Mouse (Mus musculus): Measurements from ENCODE around the gene Tsga13. TPM values are rescaled to one million over a fixed set of nuclear protein-coding genes. Genes with fewer than 3 reads are reported as not detected.

Gene Tsga13
- not detected in 2 replicates for polyA plus RNA-seq (2012; rRNA removed)

DNA sequence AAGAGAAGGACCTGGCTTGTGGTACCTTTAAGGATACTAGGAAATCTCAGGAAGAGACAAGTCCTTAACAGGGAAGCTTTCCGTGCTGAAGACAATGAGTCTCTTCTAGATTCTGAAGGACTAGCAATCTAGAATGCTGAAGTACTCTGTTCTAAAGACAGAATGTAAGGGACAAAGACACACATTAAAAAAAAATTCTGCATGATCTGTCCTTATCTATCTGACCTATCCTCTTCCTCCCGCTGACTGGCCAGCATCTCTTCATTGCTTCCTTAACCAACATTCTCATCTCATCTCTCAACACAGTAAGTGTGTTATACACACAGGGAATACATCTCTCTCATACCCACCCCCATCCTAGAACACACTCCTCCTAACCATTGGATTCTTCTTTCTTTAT is at the start of gene Tsga13:
TSS of gene Tsga13 (minus strand) at position 101 of the 400 bp plus-strand sequence.
- 77% methylated on average over 2 of the region's 2 CpGs for WGBS

GRCm38 (mm10) chr6:30958736-30959540 is 43.6 kb upstream of the Tsga13 start, which contains the start of gene Klf14:
TSS of gene Klf14 (minus strand) at chr6:30959078.
- H3K4me1 ChIP-seq (ENCODE audit: control insufficient read depth, insufficient read depth, insufficient read length, low read length) = no peaks in the 10 kb centered on the region
- WGBS = under 1% methylated on average over 75 of the region's 75 CpGs
- TF ChIP-seq POLR2A (IDR thresholded peaks at IDR 0.05; ENCODE audit: low read depth, low read length) (no peak), CTCF (IDR thresholded peaks at IDR 0.05; ENCODE audit: extremely low read depth, insufficient read length, insufficient replicate concordance, low read depth, low read length) (no peak)
- peak within 1 kb of the TSS; percentile 50 for H3K4me3 ChIP-seq (ENCODE audit: low read depth, low read length)
- H3K27me3 ChIP-seq (ENCODE audit: control insufficient read depth, insufficient read depth, low read length) = peaks cover 31% of the 10 kb centered on the region
- H3K27ac ChIP-seq (ENCODE audit: insufficient read depth, low read depth, low read length) = no peak within 1 kb of the TSS
- no peaks in the 10 kb centered on the region for H3K36me3 ChIP-seq (ENCODE audit: control insufficient read depth, insufficient read depth, low read length)

More for the DNA sequence above, at the start of gene Tsga13:
- Histone ChIP-seq H3K27me3 (ENCODE audit: control insufficient read depth, insufficient read depth, low read length) (no peaks in the 10 kb centered on the region), H3K27ac (ENCODE audit: insufficient read depth, low read depth, low read length) (no peak within 1 kb of the TSS), H3K4me3 (ENCODE audit: low read depth, low read length) (no peak within 1 kb of the TSS), H3K36me3 (ENCODE audit: control insufficient read depth, insufficient read depth, low read length) (no peaks in the 10 kb centered on the region), H3K4me1 (ENCODE audit: control insufficient read depth, insufficient read depth, insufficient read length, low read length) (no peaks in the 10 kb centered on the region)
- TF ChIP-seq CTCF (IDR thresholded peaks at IDR 0.05; ENCODE audit: extremely low read depth, insufficient read length, insufficient replicate concordance, low read depth, low read length) = no peak
- TF ChIP-seq POLR2A (IDR thresholded peaks at IDR 0.05; ENCODE audit: low read depth, low read length) = no peak

DNA sequence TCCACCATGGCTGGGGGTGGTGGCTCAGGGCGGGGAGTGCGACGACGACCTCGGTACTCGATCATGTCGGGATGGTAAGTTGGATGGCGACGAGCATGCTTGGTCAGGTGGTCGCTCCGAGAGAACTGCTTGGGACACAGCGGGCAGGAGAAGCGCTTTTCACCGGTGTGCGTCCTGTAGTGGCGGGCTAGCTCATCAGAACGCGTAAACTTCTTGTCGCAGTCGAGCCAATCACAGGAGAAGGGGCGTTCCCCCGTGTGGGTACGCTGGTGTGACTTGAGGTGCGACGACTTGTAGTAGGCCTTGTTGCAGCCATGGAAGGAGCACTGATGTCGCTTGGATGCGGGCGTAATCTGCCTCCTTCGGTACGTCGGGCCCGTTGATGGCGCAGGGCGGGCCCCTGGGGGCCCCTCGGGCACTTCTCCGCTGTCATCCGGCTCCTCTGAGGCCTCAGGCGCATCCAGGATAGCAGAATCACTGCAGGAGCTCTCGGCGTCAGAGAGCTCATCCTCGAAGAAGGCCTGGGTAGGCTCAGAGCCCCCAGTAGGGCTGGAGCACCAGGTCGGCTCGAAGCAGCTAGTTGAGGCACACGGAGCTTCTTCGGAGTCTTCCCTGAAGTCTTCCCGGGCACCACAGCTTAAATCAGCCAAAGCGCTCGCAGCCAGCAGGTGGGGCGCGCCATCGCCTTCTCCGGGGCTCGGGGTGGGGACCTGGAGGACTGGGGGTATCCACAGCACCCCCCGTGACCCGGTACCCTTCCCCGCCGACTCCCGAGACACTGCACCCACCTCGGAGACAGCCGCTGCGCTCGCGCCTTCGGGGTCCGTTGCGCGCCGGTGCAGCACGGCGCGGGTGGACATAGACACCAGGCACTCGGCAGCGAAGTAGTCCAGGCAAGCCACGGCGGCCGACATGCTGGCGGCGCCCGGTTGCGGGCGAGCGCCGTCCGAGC is 42.7 kb upstream of the Tsga13 start:
- peak overlapping the region; percentile 50 for H3K4me3 ChIP-seq (ENCODE audit: low read depth, low read length)
- H3K27ac ChIP-seq (ENCODE audit: insufficient read depth, low read depth, low read length) = no peak overlapping the region

DNA sequence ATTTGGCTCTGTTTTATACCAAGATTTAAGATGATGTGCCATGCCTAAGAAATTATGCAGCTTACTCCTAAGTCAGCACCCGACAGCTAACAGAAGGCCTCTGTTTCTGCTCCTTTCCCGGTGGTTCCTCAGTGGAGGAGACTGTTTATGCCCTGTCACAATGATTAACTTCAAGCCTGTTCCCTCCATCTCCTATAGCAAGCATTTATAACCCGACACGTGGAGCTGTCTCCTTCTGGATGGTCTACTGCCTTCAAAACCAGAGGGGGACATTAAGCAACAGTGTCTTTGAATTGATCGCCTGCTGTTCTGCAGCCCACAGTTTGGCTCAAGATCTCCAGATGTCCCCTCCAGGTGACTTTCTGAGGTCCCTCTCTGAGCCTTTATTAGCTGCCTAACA is 23.9 kb upstream of the Tsga13 start:
- 66% methylated on average over 5 of the region's 5 CpGs for WGBS
- no peaks in the 10 kb centered on the region for H3K36me3 ChIP-seq (ENCODE audit: control insufficient read depth, insufficient read depth, low read length)
- no peaks in the 10 kb centered on the region for H3K27me3 ChIP-seq (ENCODE audit: control insufficient read depth, insufficient read depth, low read length)
- no peaks in the 10 kb centered on the region for H3K4me1 ChIP-seq (ENCODE audit: control insufficient read depth, insufficient read depth, insufficient read length, low read length)
- TF ChIP-seq CTCF (IDR thresholded peaks at IDR 0.05; ENCODE audit: extremely low read depth, insufficient read length, insufficient replicate concordance, low read depth, low read length) (no peak), POLR2A (IDR thresholded peaks at IDR 0.05; ENCODE audit: low read depth, low read length) (no peak)
- no peak overlapping the region for H3K27ac ChIP-seq (ENCODE audit: insufficient read depth, low read depth, low read length)
- no peak overlapping the region for H3K4me3 ChIP-seq (ENCODE audit: low read depth, low read length)

More for the DNA sequence above, 42.7 kb upstream of the Tsga13 start:
- Histone ChIP-seq H3K36me3 (ENCODE audit: control insufficient read depth, insufficient read depth, low read length) (no peaks in the 10 kb centered on the region), H3K27me3 (ENCODE audit: control insufficient read depth, insufficient read depth, low read length) (peaks cover 31% of the 10 kb centered on the region), H3K4me1 (ENCODE audit: control insufficient read depth, insufficient read depth, insufficient read length, low read length) (no peaks in the 10 kb centered on the region)
- TF ChIP-seq POLR2A (IDR thresholded peaks at IDR 0.05; ENCODE audit: low read depth, low read length) (no peak), CTCF (IDR thresholded peaks at IDR 0.05; ENCODE audit: extremely low read depth, insufficient read length, insufficient replicate concordance, low read depth, low read length) (no peak)
- WGBS = 7% methylated on average over 84 of the region's 84 CpGs

GRCm38 (mm10) chr6:30922821-30923220 is 7.4 kb upstream of the Tsga13 start:
- H3K27me3 ChIP-seq (ENCODE audit: control insufficient read depth, insufficient read depth, low read length) = peaks cover 3% of the 10 kb centered on the region; the same call in 1 of the 2 replicates
- no peak for TF ChIP-seq CTCF (IDR thresholded peaks at IDR 0.05; ENCODE audit: extremely low read depth, insufficient read length, insufficient replicate concordance, low read depth, low read length)
- TF ChIP-seq POLR2A (IDR thresholded peaks at IDR 0.05; ENCODE audit: low read depth, low read length) = no peak
- WGBS = 43% methylated on average over 2 of the region's 2 CpGs
- H3K27ac ChIP-seq (ENCODE audit: insufficient read depth, low read depth, low read length) = no peak overlapping the region
- H3K4me1 ChIP-seq (ENCODE audit: control insufficient read depth, insufficient read depth, insufficient read length, low read length) = 0 out of 2 replicates have a peak, but pooled peaks cover 2% of the 10 kb centered on the region
- no peak overlapping the region for H3K4me3 ChIP-seq (ENCODE audit: low read depth, low read length)
- no peaks in the 10 kb centered on the region for H3K36me3 ChIP-seq (ENCODE audit: control insufficient read depth, insufficient read depth, low read length)

DNA sequence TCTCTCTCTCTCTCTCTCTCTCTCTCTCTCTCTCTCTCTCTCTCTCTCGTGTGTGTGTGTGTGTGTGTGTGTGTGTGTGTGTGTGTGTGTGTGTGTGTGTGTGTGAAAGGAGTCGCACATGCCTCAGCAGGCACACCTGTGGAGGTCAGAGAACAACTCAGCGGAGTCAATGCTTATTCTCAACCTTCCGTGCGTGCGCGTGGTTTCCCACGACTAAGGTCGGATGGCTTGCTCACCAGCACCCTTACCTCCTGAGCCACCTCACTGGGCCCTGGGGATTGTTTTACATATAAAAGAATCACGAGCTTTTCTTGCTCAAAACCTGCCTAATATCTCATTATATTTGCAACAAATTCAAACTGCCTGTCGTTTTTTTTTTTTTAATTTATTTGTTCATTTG is 6.5 kb upstream of the Tsga13 start:
- no peaks in the 10 kb centered on the region for H3K36me3 ChIP-seq (ENCODE audit: control insufficient read depth, insufficient read depth, low read length)
- 71% methylated on average over 10 of the region's 11 CpGs for WGBS
- H3K27ac ChIP-seq (ENCODE audit: insufficient read depth, low read depth, low read length) = no peak overlapping the region
- H3K27me3 ChIP-seq (ENCODE audit: control insufficient read depth, insufficient read depth, low read length) = peaks cover 3% of the 10 kb centered on the region; the same call in 1 of the 2 replicates
- 0 out of 2 replicates have a peak, but pooled peaks cover 2% of the 10 kb centered on the region for H3K4me1 ChIP-seq (ENCODE audit: control insufficient read depth, insufficient read depth, insufficient read length, low read length)
- TF ChIP-seq POLR2A (IDR thresholded peaks at IDR 0.05; ENCODE audit: low read depth, low read length) (no peak), CTCF (IDR thresholded peaks at IDR 0.05; ENCODE audit: extremely low read depth, insufficient read length, insufficient replicate concordance, low read depth, low read length) (no peak)
- H3K4me3 ChIP-seq (ENCODE audit: low read depth, low read length) = no peak overlapping the region
